Mouse (Mus musculus) thymus, postnatal 0 days (tissue): ENCODE measurements at regions not wholly inside any gene's neighbourhood (a gene's known extent, or its start where the extent isn't known, plus 50 kb on each side); places are given as distances from the start of the nearest gene placed in this dataset.

Experiments
- DNase-seq: peaks from one replicate; pipeline ENCODE4 v3.0.0-alpha.2; 2015; ENCODE audit warnings: low spot score

DNA sequence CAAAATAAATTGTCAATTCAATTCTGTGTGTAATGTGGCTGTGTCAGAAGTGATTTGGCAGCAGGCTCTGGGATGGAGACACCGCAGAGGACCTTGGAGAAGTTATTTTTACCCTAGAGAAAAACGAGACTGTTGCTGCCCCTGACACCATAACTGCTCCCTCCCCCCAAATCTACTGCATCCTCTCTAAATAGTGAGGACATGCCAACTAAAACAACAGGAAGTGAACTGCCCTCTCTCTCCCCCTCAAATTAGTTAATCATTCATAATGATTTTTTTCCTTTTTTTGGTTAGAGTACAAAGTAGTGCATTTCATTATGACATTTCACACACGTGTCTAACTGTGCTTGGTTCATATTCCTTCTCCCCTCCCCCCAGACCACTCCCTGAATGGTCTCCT, 55.6 kb upstream of the Pias1 start:
- no peak for DNase-seq

DNA sequence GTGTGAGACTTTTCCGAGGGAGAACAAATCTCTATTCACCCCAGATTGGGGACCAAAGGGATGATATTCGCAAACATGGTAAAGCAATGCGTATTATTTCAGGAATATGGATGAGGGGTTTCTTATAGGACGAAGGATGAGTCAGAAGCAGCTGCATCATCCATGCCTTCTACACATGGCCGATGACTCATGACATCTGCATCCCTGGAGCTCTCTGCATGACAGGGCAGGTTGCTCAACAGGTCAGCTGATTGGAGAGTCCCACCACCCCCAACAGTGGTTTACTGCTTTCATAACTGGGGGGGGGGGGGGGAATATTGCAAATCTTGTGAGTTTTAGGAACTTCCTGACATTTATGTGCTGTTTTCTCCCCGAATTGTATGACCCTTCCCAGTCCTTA, 50.3 kb upstream of the Pias1 start:
- no peak for DNase-seq
